Mouse (Mus musculus): Measurements from ENCODE around the gene F830045P16Rik. TPM values are rescaled to one million over a fixed set of nuclear protein-coding genes. Genes with fewer than 3 reads are reported as not detected.

The F830045P16Rik gene
- 0.06 TPM in 1 of 2 replicates, not detected in the other for polyA plus RNA-seq (2015; fragmentation: Nextera tagmentation; extraction: Ambion mirVana)

DNA sequence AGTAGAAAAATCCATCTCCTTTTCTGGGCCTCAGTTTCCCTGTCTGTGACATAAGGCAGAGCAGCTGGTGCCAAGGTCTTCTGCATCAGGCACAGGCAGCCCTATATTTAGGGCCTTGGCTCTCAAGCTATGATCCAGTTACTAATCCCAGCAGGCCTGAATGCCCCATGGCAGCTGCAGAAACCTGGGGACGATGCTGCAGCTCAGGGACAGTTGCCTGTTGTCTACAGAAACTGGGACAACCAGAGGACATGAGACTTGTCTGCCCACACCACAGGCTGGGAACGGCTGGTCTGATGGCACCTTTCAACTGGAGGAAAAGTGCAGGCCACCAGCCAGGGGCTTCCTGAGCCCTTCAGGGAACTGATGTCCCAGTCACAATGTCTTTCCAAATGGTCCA, at the start of gene F830045P16Rik:
TSS of gene F830045P16Rik (minus strand) at position 226 of the 400 bp plus-strand sequence.
- no peak for DNase-seq (ENCODE audit: low spot score)

DNA sequence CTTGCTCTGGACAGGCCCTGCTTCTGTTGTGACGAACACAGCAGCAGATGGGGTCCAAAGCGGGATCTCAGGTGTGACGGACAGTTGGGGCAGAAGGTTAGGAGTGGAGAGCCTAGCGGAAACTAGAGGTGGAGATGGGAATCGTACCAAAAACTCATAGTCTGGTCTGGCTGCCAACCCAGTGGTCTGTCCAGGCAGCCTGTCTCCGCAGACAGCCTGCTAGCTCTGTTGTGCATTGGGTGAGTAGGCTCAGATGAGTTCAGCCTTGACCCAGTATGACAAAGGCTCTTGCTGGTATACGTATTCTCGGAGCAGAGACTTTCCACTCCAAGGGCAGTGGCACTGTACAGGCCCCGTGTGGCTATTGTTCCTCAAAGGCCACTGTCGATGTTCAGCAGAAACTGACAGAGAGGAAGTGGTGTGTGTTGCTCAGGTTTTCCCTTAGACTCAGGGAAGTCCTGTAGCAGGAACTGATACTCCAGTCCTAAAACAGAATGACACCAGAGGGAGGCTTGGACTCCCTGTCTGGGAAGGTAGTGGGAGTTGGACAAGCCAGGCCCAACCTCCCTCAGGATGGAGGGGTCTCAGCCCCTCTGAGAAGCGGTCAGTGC, 49.6 kb upstream of the F830045P16Rik start:
- no peak for DNase-seq (ENCODE audit: low spot score)

DNA sequence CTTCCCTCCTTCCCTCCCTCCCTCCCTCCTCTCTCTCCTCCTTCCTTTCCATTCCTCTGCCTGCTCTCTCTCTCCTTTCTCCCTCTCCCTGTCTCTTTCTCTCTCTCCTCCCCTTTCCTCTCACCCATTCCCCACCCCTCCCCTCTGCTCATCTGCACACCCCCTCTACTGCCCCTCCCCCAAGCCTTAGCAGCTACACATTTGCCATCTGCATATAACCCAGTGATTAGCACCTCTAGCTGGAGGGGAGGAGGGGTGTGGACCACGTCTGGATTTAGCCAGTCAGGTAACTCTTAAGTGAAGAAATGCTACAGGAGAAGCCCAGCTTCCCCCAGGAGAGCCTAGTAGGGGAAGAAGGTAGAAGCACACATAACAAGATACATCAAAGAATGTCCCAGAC, 48.5 kb upstream of the F830045P16Rik start:
- DNase-seq (ENCODE audit: low spot score): no peak

DNA sequence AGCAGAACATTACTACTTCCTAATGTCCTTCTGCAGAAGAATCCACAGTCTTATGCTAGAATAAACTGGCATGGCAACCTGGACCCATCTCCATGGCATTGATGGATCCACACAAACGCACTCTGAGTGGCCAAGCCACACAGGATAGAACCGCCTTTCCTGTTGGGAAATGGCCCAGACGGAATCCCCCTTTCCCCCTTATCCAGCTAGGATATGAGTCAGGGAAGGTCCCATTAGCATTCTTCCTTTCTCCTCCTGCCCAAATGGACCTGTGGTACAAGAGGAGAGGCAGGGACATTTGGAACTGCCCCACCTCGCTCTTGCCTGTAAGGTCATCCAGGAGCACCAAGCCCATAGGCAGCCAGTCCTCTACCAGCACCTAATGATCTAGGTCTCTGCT, 45.9 kb upstream of the F830045P16Rik start:
- no peak for DNase-seq (ENCODE audit: low spot score)

DNA sequence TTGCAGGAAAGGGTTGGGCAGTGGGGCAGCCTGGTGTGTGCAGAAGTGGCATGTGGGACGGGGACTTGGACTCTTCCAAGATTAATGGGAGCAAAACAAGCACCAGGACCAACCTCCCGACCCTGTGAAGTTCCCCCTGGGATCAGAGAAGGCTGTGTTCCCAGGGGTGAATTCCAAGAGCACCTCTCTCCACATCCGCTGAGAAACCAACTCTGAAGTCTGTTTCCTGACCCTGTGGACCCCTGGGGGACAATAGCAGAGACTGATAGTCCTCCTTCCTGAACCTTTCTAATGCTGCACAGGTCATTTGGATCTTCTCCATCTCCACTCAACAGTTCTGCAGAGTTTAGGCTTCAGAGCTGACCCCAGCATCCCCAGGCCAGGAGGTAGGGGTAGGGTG, 45.4 kb upstream of the F830045P16Rik start:
- DNase-seq (ENCODE audit: low spot score): no peak

DNA sequence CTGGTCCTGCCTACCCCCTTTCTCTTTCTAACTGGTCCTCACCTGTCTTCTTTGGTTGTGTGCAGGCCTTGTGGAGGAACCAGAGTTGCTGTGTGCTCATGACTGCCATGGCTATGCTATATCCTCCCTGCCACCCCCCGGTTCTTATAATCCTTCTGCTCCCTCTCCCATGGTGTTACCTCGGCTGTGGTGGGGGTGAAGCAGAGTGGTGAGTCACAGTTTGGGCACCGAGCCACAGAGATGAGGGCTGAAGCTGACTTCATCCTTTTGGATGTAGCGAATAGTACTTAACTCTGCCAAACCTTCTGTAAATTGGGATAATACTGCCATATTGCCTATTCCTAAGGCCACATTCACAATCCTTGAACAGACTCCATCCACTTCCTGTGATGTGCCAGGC, 44.3 kb upstream of the F830045P16Rik start:
- DNase-seq (ENCODE audit: low spot score): no peak

DNA sequence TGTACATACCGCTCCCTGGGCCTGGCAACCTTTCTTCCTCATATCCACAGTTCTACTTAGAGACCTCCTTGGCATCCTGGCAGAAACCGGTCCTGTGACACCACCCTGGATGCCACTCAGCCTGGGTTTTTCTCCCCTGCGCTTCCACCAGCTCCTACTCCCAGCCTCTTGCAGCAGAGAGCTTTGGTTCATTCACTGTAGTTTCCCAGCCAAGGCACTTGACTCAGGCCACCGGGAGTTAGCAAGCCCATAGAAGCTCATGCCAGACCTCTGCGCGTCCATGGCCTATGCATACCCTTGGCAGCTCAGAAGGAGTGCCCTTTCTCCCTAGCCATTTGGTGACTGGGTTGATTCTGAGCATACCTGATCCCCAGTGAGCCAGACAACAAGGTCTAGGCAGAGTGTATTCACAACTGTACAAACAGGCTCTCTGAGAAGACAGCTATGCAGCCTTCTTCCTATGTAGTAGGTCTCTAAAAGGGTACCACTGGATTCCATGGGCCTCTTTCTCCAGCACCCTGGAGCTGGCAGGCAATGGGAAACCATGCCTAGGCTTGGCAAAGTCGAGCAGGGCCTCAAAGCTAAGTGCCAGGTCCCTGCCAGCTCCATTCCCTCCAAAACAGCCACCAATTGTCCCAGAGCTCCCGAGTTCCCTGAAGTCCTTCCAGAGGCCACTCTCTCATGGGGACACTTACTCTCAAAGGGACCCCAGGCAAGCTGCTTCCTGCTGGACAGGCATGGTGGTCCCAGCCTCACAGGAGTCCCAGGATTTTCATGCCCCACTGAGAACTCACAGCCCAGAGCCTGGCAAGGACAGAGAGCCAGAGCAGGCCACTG, 40.4 kb upstream of the F830045P16Rik start:
- DNase-seq (ENCODE audit: low spot score): no peak

DNA sequence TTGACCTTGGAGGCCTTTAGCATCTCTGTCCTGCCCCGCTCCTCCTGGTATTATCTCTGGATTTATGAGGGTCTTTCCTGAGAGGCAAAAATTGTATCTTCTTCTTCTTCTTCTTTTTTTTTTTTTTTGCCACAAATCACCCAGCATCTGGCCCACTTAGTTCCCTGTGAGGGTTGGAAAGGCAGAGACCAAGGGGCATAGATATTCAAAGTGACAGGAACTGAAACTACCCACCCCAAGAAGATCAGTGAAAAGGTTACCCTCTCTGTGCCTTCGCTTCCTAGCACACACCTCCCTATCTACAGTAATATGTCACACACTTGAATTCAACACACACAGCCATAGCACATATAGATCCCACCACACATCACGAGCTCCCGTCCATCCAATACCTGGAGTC, 38.7 kb upstream of the F830045P16Rik start:
- no peak for DNase-seq (ENCODE audit: low spot score)

DNA sequence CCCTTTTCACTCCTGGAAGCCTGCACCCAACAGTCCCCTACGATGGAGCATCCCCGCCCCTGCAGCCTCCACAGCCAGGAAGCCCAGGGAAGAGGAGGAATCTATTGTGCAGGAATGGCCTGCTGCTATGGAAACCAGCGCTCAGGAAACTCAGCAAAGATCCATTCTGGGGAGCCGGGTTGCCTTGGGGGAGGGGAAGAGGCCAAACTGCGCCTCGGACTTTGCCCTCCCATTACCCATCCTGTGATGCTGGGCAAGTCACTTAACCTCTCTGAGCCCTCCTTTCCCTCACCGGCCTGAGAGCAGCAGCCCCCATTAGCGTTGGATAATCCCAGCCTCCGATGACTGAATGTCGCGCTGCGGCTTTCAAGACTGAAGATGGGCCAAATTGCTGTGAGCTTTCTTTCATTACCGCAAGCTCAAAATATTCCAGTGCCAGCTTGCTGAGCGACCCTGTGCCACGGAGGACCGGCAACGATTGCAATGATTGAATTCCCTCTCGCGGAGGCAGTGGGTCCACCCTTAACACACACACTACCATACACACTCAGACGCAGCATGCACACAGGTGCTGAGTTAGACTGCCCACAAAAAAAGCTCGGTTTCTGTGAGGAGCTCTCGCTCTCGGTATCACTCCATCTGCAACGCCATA, 38.1 kb upstream of the F830045P16Rik start:
- no peak for DNase-seq (ENCODE audit: low spot score)

DNA sequence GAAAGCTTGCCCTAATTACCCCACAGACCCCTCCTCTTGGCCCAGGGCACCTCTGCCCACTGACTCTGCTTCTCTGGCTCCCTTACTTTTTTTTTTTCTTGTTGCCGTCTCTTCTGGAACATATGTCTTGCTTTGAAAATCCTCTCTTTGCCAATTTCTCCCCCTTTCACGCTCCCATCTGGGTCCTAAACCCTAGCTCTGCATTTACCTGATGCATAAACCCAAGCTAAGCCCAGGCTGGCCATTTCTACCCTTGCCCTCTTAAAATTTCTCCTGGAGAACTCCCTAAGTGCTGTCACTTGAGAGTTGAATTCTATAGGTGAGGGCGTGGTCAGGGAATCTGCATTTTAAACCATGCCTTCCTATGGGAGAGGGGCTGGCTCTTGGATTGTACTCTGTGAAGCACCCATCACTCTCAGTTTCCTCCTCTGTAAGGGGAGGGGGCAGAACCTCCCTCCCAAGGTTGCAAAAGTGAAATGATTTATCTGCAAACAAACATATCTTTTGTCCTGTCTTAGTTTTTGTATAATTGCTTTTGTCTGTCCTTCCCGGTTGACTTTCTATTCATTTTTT, 37.4 kb upstream of the F830045P16Rik start:
- no peak for DNase-seq (ENCODE audit: low spot score)

DNA sequence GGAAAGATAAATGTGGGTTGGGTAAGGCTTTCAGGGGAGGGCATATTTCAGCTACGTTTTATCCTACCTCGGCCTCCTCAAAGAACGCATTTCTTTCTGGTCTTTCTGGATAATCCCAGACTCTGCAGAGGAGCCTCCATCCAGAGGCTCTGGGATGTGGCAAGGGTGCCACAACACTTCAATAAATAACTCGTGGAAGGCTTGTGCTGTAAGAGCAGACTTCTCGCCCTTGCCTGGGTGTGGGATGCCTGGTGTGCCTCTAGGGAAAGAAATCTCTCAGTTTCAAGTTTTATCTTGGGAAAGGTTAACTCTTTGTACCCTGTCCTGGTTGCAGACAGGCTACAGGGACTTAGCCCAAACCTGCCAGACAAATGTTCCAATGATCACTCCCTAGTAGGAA, 33.2 kb upstream of the F830045P16Rik start:
- DNase-seq (ENCODE audit: low spot score): no peak

DNA sequence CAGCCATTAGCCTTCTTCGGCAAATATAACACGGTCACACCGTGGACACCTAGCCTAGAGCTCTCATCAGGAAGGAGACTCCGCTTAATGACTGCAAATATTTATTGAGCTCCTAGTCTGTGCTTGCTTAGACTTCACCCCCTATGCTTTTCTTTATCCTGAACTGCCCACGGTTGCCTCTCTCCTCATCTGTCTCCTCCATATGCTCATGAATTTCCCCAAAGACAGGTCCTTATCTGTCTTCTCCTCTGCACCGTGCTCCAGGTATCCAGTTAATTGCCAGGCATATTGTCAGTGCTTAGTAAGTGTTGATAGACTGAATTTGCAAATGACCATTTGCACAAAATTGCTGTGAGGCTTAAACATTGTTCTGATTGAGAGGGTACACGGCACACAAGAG, 32.7 kb upstream of the F830045P16Rik start:
- DNase-seq (ENCODE audit: low spot score): no peak

DNA sequence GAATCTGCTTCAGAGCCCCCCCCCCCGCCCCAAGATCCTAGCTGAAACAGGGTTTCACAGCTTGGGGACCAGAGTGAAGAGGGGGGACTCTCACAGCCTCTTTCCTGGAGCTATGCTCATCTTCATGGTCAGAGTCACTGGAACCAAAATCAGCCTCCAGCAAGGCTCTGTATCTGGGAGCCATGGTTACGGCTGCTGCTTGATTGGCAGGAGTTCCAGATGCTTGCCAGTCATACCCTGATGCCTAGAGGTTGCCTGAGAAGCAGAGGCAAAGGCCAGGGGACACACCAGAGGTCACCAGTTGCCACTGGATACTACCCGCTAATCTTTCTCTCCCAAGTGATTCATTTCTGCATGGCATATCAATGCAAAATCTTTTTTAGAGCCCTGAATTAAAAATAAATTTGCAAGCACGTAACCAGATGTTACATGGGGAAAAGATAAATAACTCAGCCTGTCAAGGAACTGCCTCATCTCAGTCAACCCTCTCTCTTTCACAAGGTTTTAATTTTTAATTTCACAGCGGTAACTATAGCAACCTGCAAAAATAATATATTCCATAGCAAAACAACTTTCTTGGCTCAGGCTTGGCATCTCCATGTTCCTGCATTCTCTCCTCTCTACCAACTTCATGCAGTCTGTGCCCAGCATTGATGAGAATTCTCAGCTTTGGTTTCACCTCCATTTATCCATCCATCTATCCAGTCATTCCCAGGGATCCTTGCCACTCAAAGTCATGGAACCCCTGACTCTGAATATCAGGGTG, 27.7 kb upstream of the F830045P16Rik start:
- no peak for DNase-seq (ENCODE audit: low spot score)

DNA sequence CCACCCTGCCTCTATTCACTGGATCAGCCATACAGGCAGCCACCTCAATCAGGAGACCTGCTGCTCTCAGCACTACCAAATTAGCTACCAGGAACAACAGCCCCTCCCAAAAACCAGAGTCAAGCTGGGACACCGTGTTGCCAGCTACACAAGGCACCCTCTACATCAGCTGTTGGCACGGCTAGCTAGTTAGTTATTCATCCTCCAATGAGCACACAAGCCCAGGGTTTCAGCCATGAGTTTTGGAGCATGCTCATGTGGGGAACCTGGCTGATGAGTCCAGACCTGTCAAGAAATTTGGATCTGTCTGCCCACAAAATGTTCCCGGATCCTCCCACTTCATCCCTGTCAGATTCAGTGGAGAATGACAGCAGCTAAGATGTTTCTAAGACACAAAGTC, 25.4 kb upstream of the F830045P16Rik start:
- no peak for DNase-seq (ENCODE audit: low spot score)

DNA sequence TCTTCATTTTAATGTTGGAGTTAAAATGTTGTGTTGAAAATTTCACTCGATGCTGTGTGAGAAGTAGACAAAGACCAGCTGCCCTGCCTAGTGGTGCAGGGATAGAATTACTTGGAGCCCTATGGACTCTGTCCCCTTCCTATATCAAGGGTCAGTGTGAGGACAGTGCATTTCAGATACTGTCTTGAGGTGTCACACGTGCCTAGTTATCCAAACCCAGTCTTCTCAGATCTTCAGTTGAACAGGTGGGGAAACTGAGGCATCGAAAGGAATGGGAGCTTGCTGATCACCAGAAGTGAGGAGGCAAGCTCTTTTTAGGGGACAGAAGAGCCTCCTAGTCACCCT, 22.4 kb upstream of the F830045P16Rik start:
- no peak for DNase-seq (ENCODE audit: low spot score)

DNA sequence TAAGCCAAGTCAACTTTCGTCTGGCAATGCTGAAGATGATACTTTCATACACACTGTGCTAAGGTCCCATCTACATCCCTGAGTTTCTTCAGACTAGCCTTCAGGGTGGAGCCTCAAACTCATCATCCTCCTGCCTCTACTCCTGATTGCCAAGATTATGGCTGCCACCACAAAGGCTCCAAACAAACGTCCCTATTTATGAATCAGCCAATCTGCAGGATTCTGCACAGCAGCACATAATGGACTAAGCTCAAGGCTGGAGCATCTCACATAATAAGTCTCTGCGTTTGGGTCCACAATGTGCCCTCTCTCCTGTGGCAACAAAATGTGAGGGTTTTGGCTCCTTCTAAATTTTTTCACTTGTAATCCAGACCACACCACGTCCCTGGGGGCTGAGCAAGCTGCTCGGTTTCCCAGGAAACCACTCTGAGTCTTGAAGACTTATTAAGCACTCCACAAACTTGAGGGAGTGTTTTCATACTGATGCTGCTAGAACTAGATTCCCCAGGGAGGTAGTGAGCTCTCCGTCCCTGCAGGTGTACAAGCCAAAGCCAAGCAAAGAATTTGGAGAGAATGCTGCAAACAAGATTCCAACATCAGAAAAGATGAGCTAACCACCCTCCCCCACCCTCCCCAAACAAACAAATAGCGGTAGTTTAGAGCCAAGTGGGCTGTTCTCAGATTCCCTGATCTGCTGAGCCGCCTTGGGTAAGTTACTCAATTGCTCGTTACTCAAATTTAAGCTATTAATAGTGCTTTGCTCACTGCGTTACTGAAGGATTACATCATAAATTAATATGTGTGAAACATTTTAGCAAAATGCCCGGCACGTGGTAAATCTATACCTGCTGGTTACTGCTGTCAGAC, 21.8 kb upstream of the F830045P16Rik start:
- no peak for DNase-seq (ENCODE audit: low spot score)

DNA sequence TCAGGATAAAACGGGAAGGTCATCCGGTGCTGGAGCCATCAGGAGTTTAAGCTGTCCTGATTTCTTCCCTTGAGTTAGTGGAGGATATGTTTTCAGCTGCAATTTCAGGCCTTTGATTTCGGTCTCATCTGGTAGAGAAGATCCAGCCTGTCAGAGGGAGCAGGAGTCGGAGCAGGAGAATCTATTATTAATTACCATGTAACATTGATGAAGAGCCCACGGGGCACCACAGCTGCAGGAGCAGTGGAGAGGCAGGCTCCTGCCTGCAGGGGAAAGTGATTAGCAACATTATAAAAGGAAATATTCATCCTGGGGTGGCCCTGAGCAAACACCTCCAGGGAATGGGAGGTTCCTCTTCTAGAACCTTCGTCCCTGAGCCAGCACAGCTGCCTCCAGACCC, 19.7 kb upstream of the F830045P16Rik start:
- DNase-seq (ENCODE audit: low spot score): no peak

DNA sequence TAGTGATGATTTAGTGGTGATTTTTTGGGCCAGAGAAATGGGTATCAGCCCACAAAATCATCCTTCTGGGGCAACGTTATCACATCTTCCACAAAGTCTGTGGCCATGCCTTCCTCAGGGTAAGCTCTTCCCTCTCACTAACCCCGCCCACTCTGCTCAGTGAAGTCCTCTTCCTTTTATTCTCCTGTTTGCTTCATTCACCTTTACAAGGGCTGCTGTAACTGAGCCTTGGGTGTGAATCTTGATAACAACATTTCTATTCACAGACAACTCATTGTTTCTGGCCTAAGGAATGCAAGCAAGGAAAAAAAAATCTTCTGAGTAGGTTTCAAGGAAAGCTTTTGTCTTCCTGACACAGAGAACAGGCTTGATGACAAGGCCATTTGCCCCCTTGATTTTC, 14.4 kb upstream of the F830045P16Rik start:
- DNase-seq (ENCODE audit: low spot score): no peak

DNA sequence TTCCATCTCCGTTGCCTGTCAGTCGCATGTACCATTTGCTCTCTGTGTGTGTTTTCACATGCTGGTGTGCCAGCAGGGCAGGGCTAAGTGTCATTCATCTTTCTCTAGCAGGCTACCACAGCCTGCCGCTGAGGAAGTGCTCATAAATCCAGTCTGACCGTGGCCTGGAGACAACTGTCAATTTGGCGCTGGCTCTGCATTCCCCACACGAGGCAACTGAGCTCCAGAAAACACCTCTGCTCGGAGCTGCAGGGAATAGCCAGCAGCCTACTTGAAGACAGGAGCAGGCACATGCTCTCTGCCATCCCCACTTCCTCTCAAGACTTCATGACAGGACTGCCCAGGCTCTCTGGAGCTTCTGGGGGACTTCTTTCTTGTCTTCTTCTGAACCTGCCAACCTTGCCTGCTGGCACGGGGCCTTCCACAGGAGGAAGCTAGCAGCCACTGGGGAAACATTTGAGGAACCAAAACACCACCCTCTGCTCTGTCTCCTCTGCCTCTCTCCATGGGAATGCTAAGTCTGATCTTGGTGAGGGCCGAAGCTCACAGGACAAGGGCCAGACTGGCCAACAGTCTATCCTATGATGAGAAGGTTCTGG, 13.2 kb upstream of the F830045P16Rik start:
- DNase-seq (ENCODE audit: low spot score): no peak

DNA sequence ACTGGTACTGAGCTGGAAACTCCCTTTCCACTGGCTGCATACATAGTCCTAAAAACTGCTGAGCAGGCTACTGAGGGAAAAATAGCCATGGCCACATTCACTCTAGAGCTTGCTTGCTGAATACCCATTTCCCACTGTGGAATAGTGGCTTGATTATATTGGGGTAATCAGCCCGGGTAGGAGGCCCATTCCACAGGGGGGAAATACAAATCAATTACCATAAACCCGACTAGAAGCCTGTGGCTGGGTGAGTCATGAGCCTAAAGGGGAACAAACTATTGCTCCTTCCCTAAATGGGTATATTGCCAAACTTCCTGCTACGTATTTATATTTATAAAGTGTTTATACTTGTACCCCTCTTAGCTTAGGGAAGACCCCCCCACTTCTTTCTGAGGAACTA, 10.4 kb upstream of the F830045P16Rik start:
- no peak for DNase-seq (ENCODE audit: low spot score)

All from thymus, postnatal 0 days (tissue).